Mouse (Mus musculus): Measurements from ENCODE around the gene Znrf3.

The Znrf3 gene

GRCm38 (mm10) chr11:5242158-5242557 lies 202.5 kb downstream of the Znrf3 start:
- peak; percentile 74 for DNase-seq (ENCODE audit: low read depth, low spot score)

- peak; percentile 68 for DNase-seq (ENCODE audit: low read depth, low spot score)
Measured at GRCm38 (mm10) chr11:5239706-5240690, 204.6 kb downstream of the Znrf3 start.
